Comparison of ENCODE assay signal across 8 mouse cellular contexts in genomic region chr4:105108641-105109198, GRCm38 (mm10). TPM values are rescaled to one million over a fixed set of nuclear protein-coding genes. Genes with fewer than 3 reads are reported as not detected.
DNase-seq lines count a peak whose midpoint lies in the region; ATAC-seq and TF ChIP-seq lines count a peak whose summit lies in the region.

No protein-coding gene starts in this region.

- H3K9ac ChIP-seq in heart, embryonic 12.5 days, result peak overlapping the region; percentile 97
- H3K9ac ChIP-seq in forebrain, embryonic 11.5 days (ENCODE audit: low read length), result peak overlapping the region; percentile 78; the same call in 1 of the 2 replicates
- H3K9ac ChIP-seq in midbrain, postnatal 0 days (replicated peaks; ENCODE audit: low read length, poor library complexity, severe bottlenecking), result peak overlapping the region; percentile 87

- H3K9me3 ChIP-seq in heart, embryonic 12.5 days (replicated peaks), result no peaks in the 10 kb centered on the region
- H3K9me3 ChIP-seq in forebrain, embryonic 11.5 days (ENCODE audit: control insufficient read depth, low read length), result no peaks in the 10 kb centered on the region
- no peaks in the 10 kb centered on the region for H3K9me3 ChIP-seq in midbrain, postnatal 0 days (ENCODE audit: low read length)

- H3K36me3 ChIP-seq in heart, embryonic 12.5 days, result no peaks in the 10 kb centered on the region
- no peaks in the 10 kb centered on the region for H3K36me3 ChIP-seq in forebrain, embryonic 11.5 days (ENCODE audit: control insufficient read depth, insufficient read depth, low read length)
- H3K36me3 ChIP-seq in midbrain, postnatal 0 days (ENCODE audit: insufficient read depth, low read length), result no peaks in the 10 kb centered on the region

- peak overlapping the region; percentile 90 for H3K4me3 ChIP-seq in heart, embryonic 12.5 days
- H3K4me3 ChIP-seq in forebrain, embryonic 11.5 days (ENCODE audit: low read depth, low read length), result peak overlapping the region; percentile 64
- H3K4me3 ChIP-seq in midbrain, postnatal 0 days (ENCODE audit: low read depth, low read length), result peak overlapping the region; percentile 82

- H3K4me1 ChIP-seq in heart, embryonic 12.5 days (replicated peaks), result peaks cover 28% of the 10 kb centered on the region
- H3K4me1 ChIP-seq in forebrain, embryonic 11.5 days (replicated peaks; ENCODE audit: control insufficient read depth, insufficient read depth, low read length), result peaks cover 5% of the 10 kb centered on the region; the same call in 1 of the 2 replicates
- peaks cover 5% of the 10 kb centered on the region; the same call in 1 of the 2 replicates for H3K4me1 ChIP-seq in midbrain, postnatal 0 days (ENCODE audit: insufficient read depth, low read length)

- H3K4me2 ChIP-seq in heart, embryonic 12.5 days, result peak overlapping the region; percentile 74
- H3K4me2 ChIP-seq in forebrain, embryonic 11.5 days (ENCODE audit: low read depth, low read length, severe bottlenecking), result peak overlapping the region; percentile 94
- H3K4me2 ChIP-seq in midbrain, postnatal 0 days (ENCODE audit: low read depth, low read length, poor library complexity, severe bottlenecking), result peak overlapping the region; percentile 77

- ATAC-seq in heart, embryonic 12.5 days (ENCODE audit: insufficient number of reproducible peaks, low FRiP score), result 0 out of 2 replicates have a peak, but pooled peaks have one; percentile 35
- no peak for ATAC-seq in forebrain, embryonic 11.5 days (replicated peaks; ENCODE audit: low FRiP score)
- peak; percentile 2; the same call in 1 of the 2 replicates for ATAC-seq in midbrain, postnatal 0 days (ENCODE audit: low FRiP score)

- 23% methylated on average over 5 of the region's 5 CpGs for WGBS in heart, embryonic 12.5 days
- 12% methylated on average over 5 of the region's 5 CpGs for WGBS in forebrain, embryonic 11.5 days
- WGBS in midbrain, postnatal 0 days, result 5% methylated on average over 5 of the region's 5 CpGs

- H3K27ac ChIP-seq in heart, embryonic 12.5 days (ENCODE audit: poor library complexity, severe bottlenecking), result peak overlapping the region; percentile 94
- no peak overlapping the region for H3K27ac ChIP-seq in forebrain, embryonic 11.5 days (ENCODE audit: low read depth, low read length)
- H3K27ac ChIP-seq in midbrain, postnatal 0 days (ENCODE audit: low read depth, low read length), result peak overlapping the region; percentile 87

- no peak for DNase-seq in heart, adult 11 months
- no peak for DNase-seq in forebrain, embryonic 11.5 days (ENCODE audit: low spot score)
- peak; percentile 47 to 67 for DNase-seq in kidney, postnatal 25 days
- DNase-seq in midbrain, postnatal 0 days (ENCODE audit: low spot score), result peak; percentile 11
- no peak for DNase-seq in gastrocnemius, adult 8-10 months (ENCODE audit: low spot score in 2 of 2)
- DNase-seq in thymus, postnatal 36 days, result no peak
- no peak for DNase-seq in spleen, adult 18-20 months

- 0 out of 2 replicates have a peak, but pooled peaks cover 3% of the 10 kb centered on the region for H3K27me3 ChIP-seq in heart, embryonic 12.5 days (replicated peaks)
- H3K27me3 ChIP-seq in forebrain, embryonic 11.5 days (ENCODE audit: control insufficient read depth, insufficient read depth, low read length), result no peaks in the 10 kb centered on the region
- no peaks in the 10 kb centered on the region for H3K27me3 ChIP-seq in midbrain, postnatal 0 days (ENCODE audit: insufficient read depth, low read length)

- 0 out of 2 replicates have a peak, but pooled peaks have one; percentile 4 for TF ChIP-seq CTCF in midbrain, postnatal 0 days (IDR thresholded peaks at IDR 0.05)

RNA-seq across cellular contexts. Expression of gene Prkaa2, which starts 1.0 kb away (rescaled TPM):
- 48.2 and 53.1 TPM in 2 replicates for polyA plus RNA-seq in heart, embryonic 12.5 days (2016; fragmentation: Nextera tagmentation; extraction: Ambion mirVana)
- polyA plus RNA-seq in forebrain, embryonic 11.5 days (2014; fragmentation: Nextera tagmentation; extraction: Ambion mirVana), result 2.5 and 3.3 TPM in 2 replicates
- total RNA-seq in midbrain, postnatal 0 days (2014; rRNA removed), result 25.3 and 34.9 TPM in 2 replicates
- polyA plus RNA-seq in midbrain, postnatal 0 days (2015; fragmentation: Nextera tagmentation; extraction: Ambion mirVana), result 16.1 and 18.4 TPM in 2 replicates
- total RNA-seq in gastrocnemius, adult 8-10 months (2022), result 100 to 1,000 TPM; 137 to 175 (median 164) TPM

RNA-seq across cellular contexts. Expression of gene Plpp3, which starts 48.4 kb away (rescaled TPM):
- 28.6 and 30.3 TPM in 2 replicates for polyA plus RNA-seq in heart, embryonic 12.5 days (2016; fragmentation: Nextera tagmentation; extraction: Ambion mirVana)
- 69.9 and 71.6 TPM in 2 replicates for polyA plus RNA-seq in forebrain, embryonic 11.5 days (2014; fragmentation: Nextera tagmentation; extraction: Ambion mirVana)
- total RNA-seq in midbrain, postnatal 0 days (2014; rRNA removed), result 121 and 148 TPM in 2 replicates
- 142 and 152 TPM in 2 replicates for polyA plus RNA-seq in midbrain, postnatal 0 days (2015; fragmentation: Nextera tagmentation; extraction: Ambion mirVana)
- total RNA-seq in gastrocnemius, adult 8-10 months (2022), result 10 to 100 TPM; 26.5 to 55.1 (median 45.2) TPM

Comparison
In these comparisons a context has a peak if more than half of its experiments do, and no peak if none do; other contexts are left out.
1. DNase-seq: peak in kidney, postnatal 25 days (2 of 2) and midbrain, postnatal 0 days (single experiment); none in heart, adult 11 months (single experiment), forebrain, embryonic 11.5 days (single experiment), gastrocnemius, adult 8-10 months (0 of 2), thymus, postnatal 36 days (0 of 2) and spleen, adult 18-20 months (0 of 2).
2. Peak in every context shown above with its lines, with median percentiles within 50 percentile points of each other: H3K4me2 ChIP-seq, H3K4me3 ChIP-seq and H3K9ac ChIP-seq.